Mouse (Mus musculus): ENCODE data around the gene Smim23. TPM values are rescaled to one million over a fixed set of nuclear protein-coding genes. Genes with fewer than 3 reads are reported as not detected.

The Smim23 gene
- polyA plus RNA-seq (2012; fragmentation: generic; extraction: Trizol), result not detected

GRCm38 (mm10) chr11:32824505-32824904 lies at the start of gene Smim23:
Smim23 (minus strand) TSS chr11:32824605.

Other genes with a start within 250 kb of the Smim23 start
- 10 to 100 TPM in 1 of 2 experiments, 1 to 10 TPM in 1; 6.6 to 39.2 TPM for gene Fbxw11, start 181.9 kb downstream of the Smim23 start, polyA plus RNA-seq (2012; fragmentation: generic; extraction: Trizol)